Mouse (Mus musculus) E14TG2a.4 (cell line): ENCODE measurements around the gene Immt.
A peak's percentile ranks its signal among the peaks of the same experiment; 100 is the strongest.

Experiments
- H3K27me3 ChIP-seq: 2 replicates; pipeline ENCODE4 v1.6.1; 2014; ENCODE audit warnings: low read length, control low read depth; ENCODE audit not compliant: insufficient read depth
- H3K36me3 ChIP-seq: 2 replicates; pipeline ENCODE4 v1.6.1; 2014; ENCODE audit warnings: low read length, control low read depth; ENCODE audit not compliant: insufficient read depth
- H3K4me1 ChIP-seq: replicated peaks from 2 replicates; pipeline ENCODE4 v1.6.1; 2014; ENCODE audit warnings: low read depth, low read length, control low read depth
- H3K4me3 ChIP-seq: replicated peaks from 2 replicates; pipeline ENCODE4 v1.5.1; 2014; ENCODE audit warnings: mild to moderate bottlenecking, low read length
- H3K9me3 ChIP-seq: 2 replicates; pipeline ENCODE4 v1.6.1; 2014; ENCODE audit warnings: low read length, control low read depth
- CTCF ChIP-seq: conservative IDR thresholded peaks from 2 replicates; pipeline ENCODE4 v1.5.1; 2014; ENCODE audit warnings: low read length
- NANOG ChIP-seq: IDR thresholded peaks from 2 replicates; pipeline ENCODE4 v1.6.1; 2014; ENCODE audit warnings: borderline replicate concordance, low read length, mixed read lengths
- POU5F1 ChIP-seq: IDR thresholded peaks from 2 replicates; pipeline ENCODE4 v1.6.1; 2014; ENCODE audit warnings: low read length, borderline replicate concordance

The Immt gene

DNA sequence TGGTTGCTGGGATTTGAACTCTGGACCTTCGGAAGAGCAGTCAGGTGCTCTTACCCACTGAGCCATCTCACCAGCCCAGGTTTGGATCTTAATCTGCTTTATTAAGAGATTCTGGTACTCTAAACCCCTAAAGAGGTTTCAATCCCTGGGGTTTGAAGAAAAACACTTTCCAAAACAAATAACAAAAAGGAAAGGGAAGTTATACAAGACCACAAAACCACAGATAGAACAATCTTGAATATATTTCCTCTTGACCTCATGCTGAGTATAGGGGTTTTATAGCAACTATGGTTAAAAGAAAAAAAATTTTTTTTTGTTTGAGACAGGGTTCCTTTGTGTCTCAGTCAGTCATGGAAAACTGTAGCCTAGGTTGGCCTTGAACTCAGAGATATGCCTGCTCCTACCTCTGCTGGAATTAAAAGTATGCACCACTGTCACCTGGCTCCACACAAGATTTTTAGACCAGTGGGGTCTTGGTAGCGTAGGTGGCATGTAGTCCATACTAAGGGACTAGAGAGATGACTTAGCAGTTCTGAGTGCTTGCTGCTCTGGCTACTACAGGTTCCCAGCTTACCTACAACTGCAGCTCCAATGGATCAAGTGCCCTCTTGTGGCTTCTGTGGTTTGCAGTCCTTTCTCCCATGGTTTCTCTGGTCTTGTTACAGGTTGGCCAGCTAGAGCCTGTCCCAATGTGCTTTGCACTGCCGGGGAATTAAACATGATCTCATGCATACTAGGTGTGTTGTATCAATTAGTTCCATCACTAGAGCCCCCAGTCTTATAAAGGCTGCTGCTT is 47.0 kb downstream of the Immt start:
- H3K9me3 ChIP-seq: no peaks in the 10 kb centered on the region
- TF ChIP-seq POU5F1 (no peak), CTCF (peak; percentile 9; the same call in 1 of the 2 replicates), NANOG (no peak)
- no peak overlapping the region for H3K4me3 ChIP-seq
- peaks cover 94% of the 10 kb centered on the region for H3K36me3 ChIP-seq
- no peaks in the 10 kb centered on the region for H3K27me3 ChIP-seq
- peaks cover 24% of the 10 kb centered on the region for H3K4me1 ChIP-seq

DNA sequence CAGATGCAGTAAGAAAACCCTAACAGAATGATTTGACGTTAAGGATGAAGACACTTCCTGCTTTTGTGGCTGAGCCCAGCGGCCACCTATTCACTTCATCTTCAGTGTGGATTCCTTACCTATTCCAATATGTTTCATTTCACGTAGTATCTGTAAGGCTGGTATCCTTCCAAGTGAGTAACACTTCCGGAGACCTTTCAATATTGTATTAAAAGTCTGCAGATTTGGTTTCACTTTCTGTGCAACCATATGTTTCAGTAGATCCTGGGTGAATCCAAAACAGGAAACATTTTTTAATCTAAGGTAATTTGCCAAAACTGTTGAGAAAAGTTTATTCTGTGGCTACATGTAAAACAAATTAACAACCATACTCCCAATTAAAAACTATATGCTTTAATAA is 62.1 kb downstream of the Immt start:
- Histone ChIP-seq H3K27me3 (no peaks in the 10 kb centered on the region), H3K36me3 (peaks cover 100% of the 10 kb centered on the region), H3K9me3 (no peaks in the 10 kb centered on the region), H3K4me1 (no peaks in the 10 kb centered on the region), H3K4me3 (no peak overlapping the region)
- TF ChIP-seq CTCF: no peak
- no peak for TF ChIP-seq NANOG
- TF ChIP-seq POU5F1: no peak

DNA sequence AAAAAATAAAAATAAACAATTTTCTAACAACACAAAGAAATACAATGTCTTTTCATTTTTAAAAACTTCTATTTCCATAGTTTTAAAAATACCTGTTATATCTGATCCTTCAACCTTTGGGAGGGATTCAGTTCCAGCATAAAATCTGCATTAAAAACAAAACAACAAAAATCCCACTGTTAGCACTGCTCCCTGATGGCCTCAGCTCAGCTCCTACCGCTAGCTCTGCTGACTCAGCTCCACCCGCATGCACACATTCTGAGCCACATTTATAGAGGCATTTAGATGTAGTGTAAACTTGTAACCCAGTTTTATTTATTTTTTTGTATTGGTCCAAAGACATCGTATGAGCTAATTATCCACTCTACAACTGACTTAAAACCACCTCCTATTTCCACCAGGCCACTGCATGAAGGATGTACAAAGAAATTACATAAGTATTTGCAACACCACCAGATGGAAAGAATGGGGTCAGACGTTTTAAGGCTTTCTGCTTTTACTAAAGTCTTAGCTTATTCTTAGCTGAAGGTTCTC is 76.6 kb downstream of the Immt start:
- no peaks in the 10 kb centered on the region for H3K9me3 ChIP-seq

DNA sequence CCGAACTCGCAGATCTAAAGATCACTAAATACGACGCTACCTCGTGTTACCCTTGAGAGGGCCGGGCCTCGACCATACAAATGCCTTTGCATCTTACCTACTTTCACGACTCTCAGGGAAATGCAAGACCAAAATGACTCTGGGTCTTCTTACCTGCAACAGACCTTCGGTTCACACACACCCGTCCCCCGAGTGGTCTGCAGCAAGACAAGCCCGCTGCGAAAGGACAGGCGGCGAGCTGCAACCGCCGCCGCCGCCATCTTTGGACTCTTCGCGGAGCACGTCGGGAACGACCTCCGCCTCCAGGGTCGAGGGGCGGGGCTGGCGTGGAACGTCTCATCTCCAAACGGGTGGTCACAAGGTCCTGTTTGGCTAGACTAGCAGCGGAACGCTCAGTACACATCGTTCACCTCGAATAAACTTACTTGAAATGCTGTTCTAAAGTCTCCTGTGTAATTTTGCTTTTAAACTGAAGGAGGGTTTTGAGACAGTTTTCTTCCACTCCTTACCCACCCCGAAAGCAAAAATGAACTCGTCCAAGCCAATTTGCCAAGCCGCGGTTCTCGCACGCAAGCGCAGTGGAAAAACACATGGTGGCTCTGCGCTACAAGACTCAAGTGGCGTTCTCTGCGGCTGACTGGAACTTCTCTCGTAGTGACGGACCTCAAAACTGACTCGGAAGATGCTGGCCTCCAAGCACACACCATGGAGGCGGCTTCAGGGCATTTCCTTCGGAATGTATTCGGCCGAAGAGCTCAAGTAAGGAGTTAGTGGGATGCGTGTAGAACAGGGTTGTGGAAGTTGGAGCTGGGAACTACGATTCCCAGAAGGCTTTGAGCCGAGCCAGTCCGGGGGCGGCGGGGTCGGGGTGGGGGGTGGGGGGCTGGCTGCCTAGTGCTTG is 77.6 kb downstream of the Immt start, which contains the start of the genes Ptcd3 and Polr1a:
Ptcd3 (minus strand) TSS at position 270 of the 901 bp plus-strand sequence.
Polr1a (plus strand) TSS at position 573 of the 901 bp plus-strand sequence.
- H3K9me3 ChIP-seq: no peaks in the 10 kb centered on the region
- peaks cover 68% of the 10 kb centered on the region for H3K36me3 ChIP-seq
- peak within 1 kb of the TSS; percentile 93 for H3K4me3 ChIP-seq
- H3K4me1 ChIP-seq: peaks cover 60% of the 10 kb centered on the region
- H3K27me3 ChIP-seq: no peaks in the 10 kb centered on the region
- TF ChIP-seq NANOG: no peak
- no peak for TF ChIP-seq CTCF
- no peak for TF ChIP-seq POU5F1

More for the DNA sequence above, 76.6 kb downstream of the Immt start:
- peak overlapping the region; percentile 93 for H3K4me3 ChIP-seq
- H3K4me1 ChIP-seq: peaks cover 55% of the 10 kb centered on the region
- TF ChIP-seq NANOG (no peak), CTCF (no peak), POU5F1 (no peak)
- no peaks in the 10 kb centered on the region for H3K27me3 ChIP-seq
- H3K36me3 ChIP-seq: peaks cover 71% of the 10 kb centered on the region

DNA sequence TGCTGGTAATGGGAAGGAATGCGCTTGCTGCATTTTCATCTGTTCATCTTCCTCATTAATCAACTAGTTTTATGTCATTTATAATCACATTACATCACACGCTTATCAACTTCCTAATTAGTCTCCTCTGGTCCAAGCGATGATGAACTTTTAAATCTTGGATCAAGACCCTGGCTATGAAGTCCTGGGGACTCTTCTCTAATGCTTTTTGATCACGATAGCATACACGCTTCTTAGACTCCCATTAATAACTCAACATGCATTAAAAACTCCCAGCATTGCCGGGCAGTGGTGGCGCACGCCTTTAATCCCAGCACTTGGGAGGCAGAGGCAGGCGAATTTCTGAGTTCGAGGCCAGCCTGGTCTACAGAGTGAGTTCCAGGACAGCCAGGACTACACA is 78.3 kb downstream of the Immt start:
- Histone ChIP-seq H3K9me3 (no peaks in the 10 kb centered on the region), H3K36me3 (peaks cover 68% of the 10 kb centered on the region), H3K4me3 (peak overlapping the region; percentile 93), H3K27me3 (no peaks in the 10 kb centered on the region), H3K4me1 (peaks cover 63% of the 10 kb centered on the region)
- TF ChIP-seq CTCF (no peak), POU5F1 (no peak), NANOG (no peak)

DNA sequence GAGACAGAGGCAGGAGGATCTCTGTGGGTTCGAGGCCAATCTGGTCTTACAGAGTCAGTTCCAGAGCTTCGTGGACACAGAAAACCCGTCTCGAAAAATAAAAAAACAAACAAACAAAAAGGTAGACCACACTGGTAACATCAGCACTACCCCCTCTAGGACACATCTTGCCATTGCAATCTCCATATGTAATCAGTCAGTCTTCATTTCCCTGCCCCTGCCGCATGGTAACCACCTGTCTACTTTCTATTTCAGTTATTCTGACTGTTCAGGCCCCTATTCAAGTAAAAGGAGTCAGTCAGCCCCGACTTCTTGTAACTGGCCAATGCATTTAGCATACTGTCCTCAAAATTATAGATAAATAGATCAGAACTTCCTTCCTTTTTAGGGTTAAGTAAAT is 78.7 kb downstream of the Immt start:
- Histone ChIP-seq H3K27me3 (no peaks in the 10 kb centered on the region), H3K9me3 (no peaks in the 10 kb centered on the region), H3K36me3 (peaks cover 68% of the 10 kb centered on the region), H3K4me1 (peaks cover 60% of the 10 kb centered on the region), H3K4me3 (peak overlapping the region; percentile 93)
- TF ChIP-seq CTCF (0 out of 2 replicates have a peak, but pooled peaks have one; percentile 10), POU5F1 (no peak)

DNA sequence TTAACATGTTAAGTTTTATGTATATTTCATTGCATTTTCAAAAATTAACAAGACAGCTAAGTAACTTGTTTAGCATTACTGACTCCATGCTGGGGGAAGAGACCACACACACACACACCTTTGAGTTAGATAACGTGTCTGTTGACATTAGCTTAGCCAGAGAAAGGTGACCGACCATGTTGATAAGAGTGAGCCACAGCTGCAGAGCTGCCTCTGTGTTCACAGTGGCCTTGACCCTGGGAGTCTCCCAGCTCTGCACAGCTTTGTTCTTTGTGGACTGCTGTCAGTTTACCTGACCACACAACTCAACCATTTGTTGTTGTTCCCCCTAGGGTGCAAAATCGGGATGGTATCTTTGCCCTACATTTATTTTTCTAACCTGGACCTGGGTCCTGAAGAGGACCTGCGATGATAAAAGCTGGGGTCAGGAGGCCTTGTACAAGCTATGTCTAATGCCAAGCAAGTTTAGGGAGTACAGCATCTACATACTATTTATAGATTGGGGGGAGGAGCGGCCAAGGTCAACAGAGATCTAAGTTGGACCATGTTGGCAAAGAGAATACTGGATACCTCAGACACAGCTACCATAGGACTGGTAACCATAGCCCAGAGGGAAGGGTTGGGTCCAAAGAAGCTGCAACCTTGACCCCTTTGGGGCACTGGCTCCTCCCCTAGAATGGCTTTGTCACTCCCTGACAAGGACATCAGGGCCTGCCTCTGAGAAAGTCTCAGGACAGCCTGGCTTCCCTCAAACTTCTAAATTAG is 80.7 kb downstream of the Immt start:
- TF ChIP-seq CTCF (no peak), NANOG (no peak), POU5F1 (no peak)
- Histone ChIP-seq H3K9me3 (no peaks in the 10 kb centered on the region), H3K36me3 (peaks cover 67% of the 10 kb centered on the region), H3K4me3 (peak overlapping the region; percentile 29), H3K4me1 (peaks cover 41% of the 10 kb centered on the region), H3K27me3 (no peaks in the 10 kb centered on the region)
